In the genomic region with DNA sequence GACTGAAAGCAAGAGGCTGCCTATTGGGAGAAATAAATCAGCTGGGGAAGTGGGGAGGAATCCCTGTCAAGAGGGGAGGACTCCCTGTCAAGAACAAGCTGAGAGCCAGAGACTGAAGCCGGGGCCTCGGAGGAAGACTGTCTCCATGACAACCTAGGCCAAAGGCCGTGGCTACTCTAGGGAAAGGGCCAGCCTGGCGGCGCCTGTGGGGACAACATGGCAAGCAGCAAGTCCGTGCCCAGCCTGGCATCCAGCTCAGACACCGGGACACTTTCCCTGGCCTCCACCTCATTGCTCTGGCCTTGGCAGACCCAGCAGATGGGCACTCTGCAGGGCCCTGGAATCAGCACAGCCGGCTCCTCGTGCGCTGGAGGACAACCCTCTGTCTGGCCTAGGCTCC, we compare ENCODE assay signal across 8 mouse cellular contexts.
DNase-seq lines count a peak whose midpoint lies in the region; ATAC-seq lines count a peak whose summit lies in the region.

No protein-coding gene starts in this region.

- no peaks in the 10 kb centered on the region for H3K27me3 ChIP-seq in kidney, embryonic 14.5 days (ENCODE audit: control insufficient read depth, insufficient read depth, low read length)
- H3K27me3 ChIP-seq in kidney, embryonic 15.5 days, result no peaks in the 10 kb centered on the region

- no peaks in the 10 kb centered on the region for H3K36me3 ChIP-seq in kidney, embryonic 14.5 days (ENCODE audit: control insufficient read depth, insufficient read depth, low read length)
- no peaks in the 10 kb centered on the region for H3K36me3 ChIP-seq in kidney, embryonic 15.5 days

- H3K4me3 ChIP-seq in kidney, embryonic 14.5 days (ENCODE audit: low read length), result no peak overlapping the region
- H3K4me3 ChIP-seq in kidney, embryonic 15.5 days (replicated peaks), result no peak overlapping the region

- no peak overlapping the region for H3K27ac ChIP-seq in kidney, embryonic 14.5 days (ENCODE audit: low read depth, low read length)
- no peak overlapping the region for H3K27ac ChIP-seq in kidney, embryonic 15.5 days

- 37% methylated on average over 10 of the region's 10 CpGs for WGBS in kidney, embryonic 14.5 days
- 46% methylated on average over 10 of the region's 10 CpGs for WGBS in kidney, embryonic 15.5 days

- H3K4me2 ChIP-seq in kidney, embryonic 14.5 days (replicated peaks; ENCODE audit: low read depth, low read length), result no peak overlapping the region
- H3K4me2 ChIP-seq in kidney, embryonic 15.5 days, result no peak overlapping the region

- no peak; the same call in 1 of the 2 replicates for ATAC-seq in kidney, embryonic 14.5 days (ENCODE audit: low FRiP score, low TSS enrichment)
- 0 out of 2 replicates have a peak, but pooled peaks have one; percentile 44 for ATAC-seq in kidney, embryonic 15.5 days (replicated peaks; ENCODE audit: low FRiP score)

- peak; percentile 78 for DNase-seq in kidney, adult 11 months
- peak; percentile 95 for DNase-seq in cerebellum, adult 8-10 months
- peak; percentile 69 for DNase-seq in heart, adult 8-10 months (ENCODE audit: low spot score)
- DNase-seq in lung, postnatal 36 days, result peak; percentile 64
- DNase-seq in Muller cell, postnatal 12 days (ENCODE audit: inconsistent ontology term), result no peak
- no peak for DNase-seq in urinary bladder, postnatal 10 days (ENCODE audit: low spot score)

- H3K9ac ChIP-seq in kidney, embryonic 14.5 days (ENCODE audit: low read depth, low read length), result no peak overlapping the region
- H3K9ac ChIP-seq in kidney, embryonic 15.5 days, result no peak overlapping the region

- peaks cover 19% of the 10 kb centered on the region for H3K4me1 ChIP-seq in kidney, embryonic 14.5 days (ENCODE audit: control insufficient read depth, insufficient read depth, low read length)
- peaks cover 30% of the 10 kb centered on the region for H3K4me1 ChIP-seq in kidney, embryonic 15.5 days

- no peaks in the 10 kb centered on the region for H3K9me3 ChIP-seq in kidney, embryonic 14.5 days (ENCODE audit: control insufficient read depth, low read length)
- H3K9me3 ChIP-seq in kidney, embryonic 15.5 days (replicated peaks), result no peaks in the 10 kb centered on the region

Comparison
In these comparisons a context has a peak if more than half of its experiments do, and no peak if none do; other contexts are left out.
1. DNase-seq: peak in kidney, adult 11 months (single experiment), cerebellum, adult 8-10 months (single experiment), heart, adult 8-10 months (single experiment) and lung, postnatal 36 days (single experiment); none in Muller cell, postnatal 12 days (single experiment) and urinary bladder, postnatal 10 days (single experiment).